15 mouse cellular contexts compared by ENCODE assay signal in the genomic region with DNA sequence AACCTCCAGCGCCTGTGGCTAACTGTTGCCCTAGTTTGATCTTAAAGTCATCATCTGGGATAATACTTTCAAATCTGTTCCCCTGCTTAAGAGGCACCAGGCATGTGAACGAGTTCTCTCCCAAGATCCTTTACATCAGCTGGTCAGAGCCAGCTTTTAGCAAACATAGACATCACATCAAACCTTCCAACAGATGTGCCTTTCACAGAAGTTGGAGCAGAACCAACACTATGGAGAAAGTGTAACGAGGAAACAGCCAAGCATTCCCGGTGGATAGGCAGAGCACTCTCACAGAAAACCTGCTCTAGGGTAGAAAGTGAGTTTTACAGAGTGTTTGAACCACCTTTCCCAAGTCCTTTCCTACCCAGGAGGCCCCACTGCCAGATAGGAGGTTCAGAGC.
A peak's percentile ranks its signal among the peaks of the same experiment; 100 is the strongest.
DNase-seq lines count a peak whose midpoint lies in the region; ATAC-seq lines count a peak whose summit lies in the region.
"Had no signal": no experiment of that assay in that cellular context is flagged by ENCODE, and none has a peak within 500 bp of the region (broad histone marks: within the 10 kb centered on the region; RNA-seq: fewer than 3 reads in every experiment).

No protein-coding gene starts in this region.

- H3K4me1 ChIP-seq in forebrain, embryonic 10.5 days = peaks cover 36% of the 10 kb centered on the region
- no peaks in the 10 kb centered on the region for H3K4me1 ChIP-seq in forebrain, embryonic 15.5 days
- peaks cover 18% of the 10 kb centered on the region for H3K4me1 ChIP-seq in kidney, embryonic 15.5 days
- peaks cover 19% of the 10 kb centered on the region for H3K4me1 ChIP-seq in limb, embryonic 13.5 days
- no peaks in the 10 kb centered on the region for H3K4me1 ChIP-seq in midbrain, embryonic 16.5 days (ENCODE audit: control insufficient read depth, insufficient read depth, low read length)

- no peak for ATAC-seq in forebrain, embryonic 15.5 days (replicated peaks)
- ATAC-seq in kidney, embryonic 15.5 days (replicated peaks; ENCODE audit: low FRiP score) = no peak; the same call in 1 of the 2 replicates
- ATAC-seq in limb, embryonic 13.5 days (ENCODE audit: low FRiP score, low read depth) = peak; percentile 83
- ATAC-seq in midbrain, embryonic 16.5 days = no peak
- ATAC-seq: activated CD4-positive, CD25-positive, alpha-beta regulatory T cell, adult 4 months had no signal

- H3K4me3 ChIP-seq in forebrain, embryonic 10.5 days = no peak overlapping the region
- no peak overlapping the region for H3K4me3 ChIP-seq in forebrain, embryonic 15.5 days
- no peak overlapping the region for H3K4me3 ChIP-seq in kidney, embryonic 15.5 days (replicated peaks)
- no peak overlapping the region for H3K4me3 ChIP-seq in limb, embryonic 13.5 days
- H3K4me3 ChIP-seq in midbrain, embryonic 16.5 days (ENCODE audit: low read depth, low read length) = no peak overlapping the region
- H3K4me3 ChIP-seq: forebrain, embryonic 12.5 days had no signal

- H3K27me3 ChIP-seq in forebrain, embryonic 10.5 days (ENCODE audit: poor library complexity, severe bottlenecking) = no peaks in the 10 kb centered on the region
- H3K27me3 ChIP-seq in forebrain, embryonic 15.5 days = no peaks in the 10 kb centered on the region
- no peaks in the 10 kb centered on the region for H3K27me3 ChIP-seq in kidney, embryonic 15.5 days
- no peaks in the 10 kb centered on the region for H3K27me3 ChIP-seq in limb, embryonic 13.5 days
- H3K27me3 ChIP-seq in midbrain, embryonic 16.5 days (ENCODE audit: control insufficient read depth, insufficient read depth, low read depth, low read length) = no peaks in the 10 kb centered on the region
- H3K27me3 ChIP-seq: forebrain, embryonic 12.5 days had no signal

- no peak overlapping the region for H3K9ac ChIP-seq in forebrain, embryonic 15.5 days (replicated peaks)
- H3K9ac ChIP-seq in kidney, embryonic 15.5 days = no peak overlapping the region
- H3K9ac ChIP-seq in limb, embryonic 13.5 days = no peak overlapping the region
- H3K9ac ChIP-seq in midbrain, embryonic 16.5 days (ENCODE audit: low read depth, low read length) = no peak overlapping the region
- H3K9ac ChIP-seq: forebrain, embryonic 12.5 days; liver, embryonic 14.5 days had no signal

- DNase-seq in forebrain, embryonic 10.5 days (ENCODE audit: extremely low spot score, low spot score) = no peak
- no peak for DNase-seq in kidney, adult 18-20 months
- peak; percentile 64 for DNase-seq in NIH3T3 (ENCODE audit: low read depth)
- DNase-seq in adrenal gland, postnatal 25 days = no peak
- DNase-seq: cerebellum, adult 11 months; cerebellum, postnatal 36 days; kidney, postnatal 25 days; thymus, adult 2 months had no signal

- H3K4me2 ChIP-seq in forebrain, embryonic 15.5 days (replicated peaks) = no peak overlapping the region
- H3K4me2 ChIP-seq in kidney, embryonic 15.5 days = no peak overlapping the region
- no peak overlapping the region for H3K4me2 ChIP-seq in limb, embryonic 13.5 days (replicated peaks)
- no peak overlapping the region for H3K4me2 ChIP-seq in midbrain, embryonic 16.5 days (ENCODE audit: low read length)
- H3K4me2 ChIP-seq: forebrain, embryonic 12.5 days had no signal

- 85% methylated on average over 4 of the region's 4 CpGs for WGBS in forebrain, embryonic 10.5 days
- WGBS in forebrain, embryonic 15.5 days = 54% methylated on average over 4 of the region's 4 CpGs
- 62% methylated on average over 4 of the region's 4 CpGs for WGBS in kidney, embryonic 15.5 days
- 36% methylated on average over 4 of the region's 4 CpGs for WGBS in limb, embryonic 13.5 days
- WGBS in midbrain, embryonic 16.5 days = 65% methylated on average over 4 of the region's 4 CpGs

- no peaks in the 10 kb centered on the region for H3K36me3 ChIP-seq in forebrain, embryonic 10.5 days (replicated peaks)
- no peaks in the 10 kb centered on the region for H3K36me3 ChIP-seq in forebrain, embryonic 15.5 days
- H3K36me3 ChIP-seq in kidney, embryonic 15.5 days = no peaks in the 10 kb centered on the region
- H3K36me3 ChIP-seq in limb, embryonic 13.5 days = no peaks in the 10 kb centered on the region
- no peaks in the 10 kb centered on the region for H3K36me3 ChIP-seq in midbrain, embryonic 16.5 days (ENCODE audit: control insufficient read depth, insufficient read depth, low read length)
- H3K36me3 ChIP-seq: forebrain, embryonic 12.5 days had no signal

- H3K27ac ChIP-seq in forebrain, embryonic 10.5 days = peak overlapping the region; percentile 53; the same call in 1 of the 2 replicates
- H3K27ac ChIP-seq in forebrain, embryonic 15.5 days (replicated peaks) = no peak overlapping the region
- H3K27ac ChIP-seq in kidney, embryonic 15.5 days = peak overlapping the region; percentile 48; the same call in 1 of the 2 replicates
- H3K27ac ChIP-seq in limb, embryonic 13.5 days = peak overlapping the region; percentile 72
- H3K27ac ChIP-seq in midbrain, embryonic 16.5 days (ENCODE audit: low read length) = no peak overlapping the region
- H3K27ac ChIP-seq: forebrain, embryonic 12.5 days; liver, embryonic 14.5 days had no signal

- H3K9me3 ChIP-seq in forebrain, embryonic 10.5 days = no peaks in the 10 kb centered on the region
- H3K9me3 ChIP-seq in forebrain, embryonic 15.5 days = no peaks in the 10 kb centered on the region
- H3K9me3 ChIP-seq in kidney, embryonic 15.5 days (replicated peaks) = no peaks in the 10 kb centered on the region
- no peaks in the 10 kb centered on the region for H3K9me3 ChIP-seq in limb, embryonic 13.5 days
- no peaks in the 10 kb centered on the region for H3K9me3 ChIP-seq in midbrain, embryonic 16.5 days (replicated peaks; ENCODE audit: control insufficient read depth, low read length, poor library complexity, severe bottlenecking)
- H3K9me3 ChIP-seq: forebrain, embryonic 12.5 days had no signal

Comparison
In these comparisons a context has a peak if more than half of its experiments do, and no peak if none do; other contexts are left out.
1. H3K27ac ChIP-seq: peak in forebrain, embryonic 10.5 days (single experiment), kidney, embryonic 15.5 days (single experiment) and limb, embryonic 13.5 days (single experiment); none in forebrain, embryonic 15.5 days (single experiment) and midbrain, embryonic 16.5 days (single experiment).